Mouse (Mus musculus) testis, adult 2 months (tissue): ENCODE data around the gene Ripk3. TPM values are rescaled to one million over a fixed set of nuclear protein-coding genes. Genes with fewer than 3 reads are reported as not detected.

Source experiments
- H3K27ac ChIP-seq: fragments of 200-500 bp; 2 replicates; pipeline ENCODE4 v1.5.1; 2012; ENCODE audit warnings: low read depth, low read length; ENCODE audit not compliant: control insufficient read depth, insufficient read depth
- H3K27me3 ChIP-seq: fragments of 200-500 bp; 2 replicates; pipeline ENCODE4 v1.6.1; 2012; ENCODE audit warnings: mild to moderate bottlenecking, low read length, moderate library complexity; ENCODE audit not compliant: control insufficient read depth, insufficient read depth
- H3K36me3 ChIP-seq: fragments of 200-500 bp; 2 replicates; pipeline ENCODE4 v1.6.1; 2012; ENCODE audit warnings: mild to moderate bottlenecking, low read length; ENCODE audit not compliant: control insufficient read depth, insufficient read depth
- H3K4me1 ChIP-seq: fragments of 200-500 bp; 2 replicates; pipeline ENCODE4 v1.6.1; 2012; ENCODE audit warnings: low read length; ENCODE audit not compliant: control insufficient read depth, insufficient read depth
- H3K4me3 ChIP-seq: fragments of 200-500 bp; 2 replicates; pipeline ENCODE4 v1.5.1; 2012; ENCODE audit warnings: low read depth, mild to moderate bottlenecking, low read length, moderate library complexity, mixed read lengths; ENCODE audit not compliant: control insufficient read depth
- CTCF ChIP-seq: fragments of 200-500 bp; IDR thresholded peaks from 2 replicates; pipeline ENCODE4 v1.5.1; 2012; ENCODE audit warnings: low read depth, mild to moderate bottlenecking, inconsistent platforms, low read length, moderate library complexity; ENCODE audit not compliant: control insufficient read depth, insufficient read depth, insufficient replicate concordance
- POLR2A ChIP-seq: fragments of 200-500 bp; IDR thresholded peaks from 2 replicates; pipeline ENCODE4 v1.6.1; 2012; ENCODE audit warnings: low read depth, mild to moderate bottlenecking, inconsistent platforms, low read length, moderate library complexity; ENCODE audit not compliant: control insufficient read depth
- polyA plus RNA-seq: library from polyadenylated mRNA; depleted of rRNA; stranded (reverse); fragments of >200 nt; gene quantifications from 2 replicates; pipeline ENCODE4 v1.2.3, GENCODE M21; 2012; rRNA removed

Gene Ripk3
- 4.1 and 4.8 TPM in 2 replicates for polyA plus RNA-seq

DNA sequence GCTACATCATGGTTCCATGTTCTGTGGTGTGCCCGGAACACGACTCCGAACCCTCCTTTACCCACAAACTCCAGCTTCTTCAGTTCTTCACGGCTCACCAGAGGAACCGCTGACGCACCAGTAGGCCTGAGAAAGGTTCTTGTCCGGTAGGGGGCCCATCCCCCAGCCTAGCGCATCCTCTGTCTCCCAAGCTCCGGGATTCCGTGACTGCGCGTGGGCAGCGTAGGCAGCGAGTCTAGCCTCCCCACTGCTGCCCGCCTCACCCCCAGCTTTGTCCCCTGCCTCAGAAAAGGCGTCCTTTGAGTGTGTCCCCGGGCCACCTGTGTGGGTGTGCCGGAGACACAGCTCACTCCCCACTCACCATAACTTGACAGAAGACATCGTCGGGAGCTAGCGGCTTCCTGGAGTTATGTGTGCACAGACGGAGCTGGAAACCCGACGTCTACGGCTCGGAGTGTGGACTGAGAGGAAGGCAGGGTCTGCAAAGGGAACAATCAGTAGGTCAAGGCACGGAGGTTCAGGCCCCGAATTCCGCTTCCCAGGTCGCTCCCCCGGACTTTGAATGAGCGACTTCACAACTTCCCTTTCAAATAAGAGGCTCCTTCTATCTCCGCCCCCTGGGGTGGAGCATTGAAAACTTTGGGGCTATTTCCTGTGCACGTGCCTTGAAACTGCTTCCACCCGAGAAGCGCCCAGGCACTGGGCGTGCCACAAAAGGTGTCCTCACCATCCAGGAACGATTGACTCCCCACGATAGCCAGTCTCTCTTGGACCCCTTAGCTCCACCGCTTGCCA is at the start of gene Ripk3:
Gene Ripk3, minus strand, starts transcription at position 610 of the 795 bp plus-strand sequence.
- Histone ChIP-seq H3K27ac (no peak within 1 kb of the TSS), H3K27me3 (no peaks in the 10 kb centered on the region)
- no peak for TF ChIP-seq CTCF
- no peak for TF ChIP-seq POLR2A

DNA sequence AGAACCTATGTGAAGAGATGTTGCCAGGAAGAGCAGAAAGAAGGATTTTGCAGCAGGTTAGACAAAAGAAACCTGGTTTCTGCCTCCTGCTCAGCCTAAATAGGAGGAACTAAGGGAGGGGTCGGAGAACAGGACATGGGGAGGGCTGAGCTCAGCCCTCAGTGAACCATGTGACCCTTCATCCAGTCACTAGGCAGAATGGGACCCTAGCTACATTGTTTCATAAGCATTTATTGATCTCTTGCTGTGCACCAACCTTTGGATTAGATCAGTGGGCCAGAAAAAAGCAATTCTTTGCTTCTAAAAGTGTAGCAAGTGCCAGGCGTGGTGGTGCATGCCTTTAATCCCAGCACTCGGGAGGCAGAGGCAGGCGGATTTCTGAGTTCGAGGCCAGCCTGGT is 49.6 kb upstream of the Ripk3 start:
- H3K27me3 ChIP-seq, result no peaks in the 10 kb centered on the region
- H3K4me1 ChIP-seq, result no peaks in the 10 kb centered on the region
- H3K27ac ChIP-seq, result no peak overlapping the region
- no peak overlapping the region for H3K4me3 ChIP-seq
- H3K36me3 ChIP-seq, result no peaks in the 10 kb centered on the region
- TF ChIP-seq CTCF, result no peak
- TF ChIP-seq POLR2A, result no peak

More for the DNA sequence above, at the start of gene Ripk3:
- peak within 1 kb of the TSS; percentile 75 for H3K4me3 ChIP-seq
- no peaks in the 10 kb centered on the region for H3K36me3 ChIP-seq
- peaks cover 20% of the 10 kb centered on the region for H3K4me1 ChIP-seq

DNA sequence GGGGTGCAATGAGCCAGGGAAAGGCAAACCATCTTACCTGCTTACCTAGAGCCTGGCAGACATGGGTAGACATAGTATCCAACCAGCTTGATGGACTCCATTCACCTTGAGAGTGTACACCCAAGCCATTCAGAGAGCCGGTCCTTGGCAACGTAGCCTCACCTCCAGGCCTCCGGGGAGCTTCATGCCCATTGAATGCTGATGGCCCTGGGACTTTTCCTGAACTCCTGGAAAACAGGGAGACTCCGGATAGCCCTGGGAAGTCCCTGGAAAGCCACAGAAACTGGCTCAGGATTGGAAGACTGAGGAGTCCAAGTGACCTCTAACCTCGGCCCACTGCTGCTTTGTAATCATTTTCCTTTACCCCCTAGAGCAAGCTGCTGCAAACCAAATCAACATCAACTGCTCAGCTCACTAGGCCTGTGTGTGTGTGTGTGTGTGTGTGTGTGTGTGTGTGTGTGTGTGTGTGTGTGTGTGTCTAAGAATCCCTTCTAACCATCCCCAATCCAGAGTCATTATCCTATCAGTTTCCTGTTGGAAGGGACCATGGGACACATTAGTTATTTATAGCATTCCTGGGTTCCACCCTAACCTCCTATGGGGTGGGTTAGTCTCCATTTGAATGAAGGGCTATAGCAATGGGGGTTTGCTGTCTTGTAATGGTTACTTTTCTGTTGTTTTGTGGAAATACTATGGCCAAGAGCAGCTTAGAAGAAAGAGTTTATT is 46.3 kb upstream of the Ripk3 start:
- Histone ChIP-seq H3K4me3 (no peak overlapping the region), H3K4me1 (peaks cover 2% of the 10 kb centered on the region; the same call in 1 of the 2 replicates), H3K27me3 (no peaks in the 10 kb centered on the region; the same call in 1 of the 2 replicates), H3K27ac (no peak overlapping the region), H3K36me3 (no peaks in the 10 kb centered on the region)
- TF ChIP-seq CTCF (no peak), POLR2A (no peak)

DNA sequence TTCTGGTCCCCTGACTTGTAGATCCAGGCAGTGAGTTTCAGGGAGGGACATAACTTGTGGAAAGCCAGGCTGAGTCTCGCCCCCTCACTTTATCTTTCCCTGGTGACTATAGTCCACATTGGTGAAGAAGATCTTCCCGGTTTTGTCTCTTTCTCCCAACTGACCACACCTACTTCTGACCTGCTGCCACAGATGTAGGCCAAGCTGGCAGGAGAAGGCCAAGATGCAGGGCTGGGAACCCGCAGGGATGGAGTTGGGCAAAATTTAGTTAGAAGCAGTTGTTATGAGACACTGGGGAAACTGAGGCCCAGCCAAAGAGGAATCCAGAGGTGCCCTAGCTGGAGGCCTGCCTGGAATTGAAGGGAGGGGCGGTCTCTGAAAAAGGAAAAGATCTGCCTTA is 44.5 kb upstream of the Ripk3 start:
- Histone ChIP-seq H3K27ac (no peak overlapping the region), H3K27me3 (no peaks in the 10 kb centered on the region; the same call in 1 of the 2 replicates), H3K4me1 (peaks cover 5% of the 10 kb centered on the region), H3K36me3 (no peaks in the 10 kb centered on the region), H3K4me3 (no peak overlapping the region)
- TF ChIP-seq CTCF (no peak), POLR2A (no peak)

DNA sequence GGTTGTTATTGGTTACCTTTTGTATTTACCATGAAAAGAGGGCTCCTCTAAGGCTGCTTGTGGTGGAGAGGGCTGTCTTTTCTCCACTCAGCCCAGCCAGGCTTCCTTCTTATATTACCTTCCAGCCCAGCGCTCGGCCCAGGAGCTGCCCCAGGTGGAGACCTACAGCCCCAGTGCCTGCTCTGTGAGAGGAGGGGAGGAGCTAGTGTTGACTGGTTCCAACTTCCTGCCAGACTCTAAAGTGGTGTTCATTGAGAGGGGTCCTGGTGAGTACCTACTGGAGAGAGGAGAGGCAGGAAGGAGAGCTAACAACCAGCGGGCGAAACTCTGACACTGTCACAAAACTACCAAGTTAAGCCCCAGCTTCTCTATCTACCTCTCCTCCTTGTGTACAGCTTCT is 41.7 kb upstream of the Ripk3 start:
- Histone ChIP-seq H3K27me3 (peaks cover 2% of the 10 kb centered on the region), H3K36me3 (no peaks in the 10 kb centered on the region), H3K4me3 (no peak overlapping the region), H3K4me1 (peaks cover 11% of the 10 kb centered on the region), H3K27ac (no peak overlapping the region)
- TF ChIP-seq POLR2A, result no peak
- TF ChIP-seq CTCF, result no peak

GRCm38 (mm10) chr14:55829854-55830253 is 41.2 kb upstream of the Ripk3 start:
- TF ChIP-seq CTCF, result no peak
- TF ChIP-seq POLR2A, result no peak
- Histone ChIP-seq H3K4me1 (peaks cover 16% of the 10 kb centered on the region), H3K27ac (no peak overlapping the region), H3K4me3 (no peak overlapping the region), H3K36me3 (no peaks in the 10 kb centered on the region), H3K27me3 (peaks cover 5% of the 10 kb centered on the region)

- Histone ChIP-seq H3K4me1 (peaks cover 24% of the 10 kb centered on the region), H3K36me3 (no peaks in the 10 kb centered on the region)
Measured at GRCm38 (mm10) chr14:55828716-55829263, 40.1 kb upstream of the Ripk3 start.

More at GRCm38 (mm10) chr14:55828716-55829263, 40.1 kb upstream of the Ripk3 start:
- no peak for TF ChIP-seq CTCF
- no peak for TF ChIP-seq POLR2A
- H3K27ac ChIP-seq, result no peak overlapping the region
- H3K4me3 ChIP-seq, result no peak overlapping the region
- peaks cover 5% of the 10 kb centered on the region for H3K27me3 ChIP-seq
